Mouse (Mus musculus) small intestine, adult 2 months (tissue): ENCODE results near the gene Tmem273.

Experiments used
- CTCF ChIP-seq: fragments of 200-500 bp; IDR thresholded peaks from 2 replicates; pipeline ENCODE4 v1.5.1; 2012; ENCODE audit warnings: low read depth, mild to moderate bottlenecking, control low read depth, inconsistent platforms, low read length, moderate library complexity, mixed read lengths; ENCODE audit not compliant: insufficient replicate concordance, insufficient read length; ENCODE audit errors: extremely low read depth
- POLR2A ChIP-seq: fragments of 200-500 bp; IDR thresholded peaks from 2 replicates; pipeline ENCODE4 v1.6.1; 2012; ENCODE audit warnings: low read depth, mild to moderate bottlenecking, control low read depth, inconsistent platforms, low read length, moderate library complexity

- TF ChIP-seq POLR2A (no peak), CTCF (no peak)
Observed at GRCm38 (mm10) chr14:32736561-32736960, 49.2 kb upstream of the Tmem273 start.
